Mouse (Mus musculus) kidney, embryonic 14.5 days (tissue): ENCODE data around the gene Elobl. TPM values are rescaled to one million over a fixed set of nuclear protein-coding genes. Genes with fewer than 3 reads are reported as not detected.

Experiments used
- ATAC-seq: fragments of 200-750 bp; cut with Nextera tagmentation; 2 replicates; pipeline ENCODE4 v1.8.0; 2017; ENCODE audit warnings: moderate number of reproducible peaks, mild to moderate bottlenecking, moderate TSS enrichment, moderate library complexity; ENCODE audit not compliant: low FRiP score, low TSS enrichment
- H3K27ac ChIP-seq: fragments of 300-500 bp; sonication (generic); 2 replicates; pipeline ENCODE4 v1.5.1; 2014; ENCODE audit warnings: low read depth, mild to moderate bottlenecking, low read length, moderate library complexity, mixed read lengths
- H3K27me3 ChIP-seq: fragments of 300-500 bp; sonication (generic); 2 replicates; pipeline ENCODE4 v1.6.1; 2014; ENCODE audit warnings: mild to moderate bottlenecking, low read length; ENCODE audit not compliant: control insufficient read depth, insufficient read depth
- H3K36me3 ChIP-seq: fragments of 300-500 bp; sonication (generic); 2 replicates; pipeline ENCODE4 v1.6.1; 2014; ENCODE audit warnings: low read length, mixed read lengths; ENCODE audit not compliant: control insufficient read depth, insufficient read depth
- H3K4me1 ChIP-seq: fragments of 300-500 bp; sonication (generic); 2 replicates; pipeline ENCODE4 v1.6.1; 2014; ENCODE audit warnings: low read length, mixed read lengths; ENCODE audit not compliant: control insufficient read depth, insufficient read depth
- H3K4me2 ChIP-seq: fragments of 300-500 bp; sonication (generic); replicated peaks from 2 replicates; pipeline ENCODE4 v1.6.1; 2014; ENCODE audit warnings: low read depth, mild to moderate bottlenecking, low read length
- H3K4me3 ChIP-seq: fragments of 300-500 bp; sonication (generic); 2 replicates; pipeline ENCODE4 v1.5.1; 2014; ENCODE audit warnings: mild to moderate bottlenecking, low read length
- H3K9ac ChIP-seq: fragments of 300-500 bp; sonication (generic); 2 replicates; pipeline ENCODE4 v1.6.1; 2014; ENCODE audit warnings: low read depth, mild to moderate bottlenecking, low read length, moderate library complexity
- H3K9me3 ChIP-seq: fragments of 300-500 bp; sonication (generic); 2 replicates; pipeline ENCODE4 v1.6.1; 2016; ENCODE audit warnings: low read length; ENCODE audit not compliant: control insufficient read depth
- WGBS: fragments of 180-500 bp; shearing (Covaris S2); extraction: QIAGEN DNeasy Blood & Tissue Kit; methylation state at CpG from one replicate; pipeline ENCODE4 v1.1.7; 2014; 5-methylcytosine and 5-hydroxymethylcytosine counted together
- polyA plus RNA-seq: library from polyadenylated mRNA; unstranded; fragments of >200 nt; fragmentation: Nextera tagmentation; extraction: Ambion mirVana; gene quantifications from 2 replicates; pipeline ENCODE4 v1.2.1, GENCODE M21; 2014

Gene Elobl
- polyA plus RNA-seq, 1 experiment from 2014 or later: not detected

DNA sequence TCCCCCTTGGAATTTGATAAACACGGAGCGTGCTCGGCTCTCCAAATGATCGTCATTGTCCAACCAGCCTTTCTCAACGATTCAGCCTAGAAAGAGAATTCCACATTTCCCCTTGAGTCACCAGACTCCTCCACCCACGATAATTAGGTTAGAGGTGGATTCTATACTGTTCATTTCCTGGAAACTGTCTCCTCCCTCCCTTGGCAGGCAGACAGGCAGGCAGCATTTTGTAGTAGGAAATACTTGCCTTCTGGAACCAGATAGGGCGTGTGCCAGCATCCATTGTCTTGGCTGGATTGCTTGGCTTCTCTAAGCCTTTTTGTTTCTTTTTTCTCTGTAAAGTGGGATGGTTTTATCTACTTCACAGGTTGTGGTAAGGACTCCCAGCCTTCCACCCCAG lies 29.7 kb upstream of the Elobl start:
- Histone ChIP-seq H3K4me1 (peaks cover 4% of the 10 kb centered on the region; the same call in 1 of the 2 replicates), H3K9me3 (no peaks in the 10 kb centered on the region), H3K36me3 (peaks cover under 1% of the 10 kb centered on the region; the same call in 1 of the 2 replicates), H3K4me2 (no peak overlapping the region), H3K27ac (no peak overlapping the region), H3K27me3 (no peaks in the 10 kb centered on the region), H3K4me3 (no peak overlapping the region), H3K9ac (no peak overlapping the region)
- ATAC-seq: no peak
- 73% methylated on average over 7 of the region's 7 CpGs for WGBS

DNA sequence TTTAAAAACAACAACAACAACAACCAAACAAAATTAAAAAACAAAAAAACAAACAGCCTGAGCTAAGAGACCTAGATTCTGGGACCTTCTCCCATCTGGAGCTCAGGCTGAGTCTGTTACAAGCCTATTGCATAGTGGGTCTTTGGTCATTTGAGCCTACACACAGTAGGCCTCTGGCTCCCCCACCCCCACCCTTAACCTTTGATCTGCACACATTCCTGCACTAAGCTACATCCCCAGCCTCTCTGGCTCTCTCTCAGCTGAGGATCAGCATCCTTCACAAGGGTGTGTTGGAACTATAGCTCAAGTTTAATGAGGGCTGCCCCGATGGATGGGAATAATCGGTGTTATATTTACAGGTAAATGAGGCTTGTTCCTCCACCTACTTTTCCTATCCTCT lies 28.9 kb upstream of the Elobl start:
- H3K27me3 ChIP-seq: no peaks in the 10 kb centered on the region
- no peaks in the 10 kb centered on the region for H3K9me3 ChIP-seq
- WGBS: 87% methylated on average over 2 of the region's 2 CpGs
- H3K4me2 ChIP-seq: no peak overlapping the region
- H3K4me3 ChIP-seq: no peak overlapping the region
- H3K27ac ChIP-seq: no peak overlapping the region
- H3K36me3 ChIP-seq: peaks cover 8% of the 10 kb centered on the region
- H3K9ac ChIP-seq: no peak overlapping the region
- H3K4me1 ChIP-seq: peaks cover 4% of the 10 kb centered on the region; the same call in 1 of the 2 replicates
- no peak for ATAC-seq

DNA sequence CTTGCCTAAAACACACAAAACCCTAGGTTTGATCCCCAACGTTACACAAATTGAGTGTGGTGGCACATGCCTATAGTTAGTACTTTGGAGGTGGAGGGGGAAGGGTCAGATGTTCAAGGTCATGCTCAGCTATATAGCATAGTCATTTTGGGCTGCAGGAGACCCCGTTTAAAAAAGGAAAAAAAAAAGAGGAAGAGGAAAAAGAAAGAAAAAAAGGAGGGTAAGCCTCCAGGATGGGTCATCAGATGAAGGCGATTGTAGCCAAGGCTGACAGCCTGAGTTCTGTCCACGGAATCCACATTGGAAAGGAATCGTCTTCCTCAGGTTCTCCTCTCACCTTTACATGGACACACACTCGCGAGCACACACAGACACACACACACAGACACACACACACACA lies 27.8 kb upstream of the Elobl start:
- no peak overlapping the region for H3K4me2 ChIP-seq
- peaks cover 4% of the 10 kb centered on the region; the same call in 1 of the 2 replicates for H3K4me1 ChIP-seq
- H3K27ac ChIP-seq: no peak overlapping the region
- 86% methylated on average over 7 of the region's 7 CpGs for WGBS
- no peak overlapping the region for H3K4me3 ChIP-seq
- H3K27me3 ChIP-seq: no peaks in the 10 kb centered on the region
- no peak for ATAC-seq
- H3K36me3 ChIP-seq: peaks cover 11% of the 10 kb centered on the region
- H3K9ac ChIP-seq: no peak overlapping the region
- H3K9me3 ChIP-seq: no peaks in the 10 kb centered on the region

DNA sequence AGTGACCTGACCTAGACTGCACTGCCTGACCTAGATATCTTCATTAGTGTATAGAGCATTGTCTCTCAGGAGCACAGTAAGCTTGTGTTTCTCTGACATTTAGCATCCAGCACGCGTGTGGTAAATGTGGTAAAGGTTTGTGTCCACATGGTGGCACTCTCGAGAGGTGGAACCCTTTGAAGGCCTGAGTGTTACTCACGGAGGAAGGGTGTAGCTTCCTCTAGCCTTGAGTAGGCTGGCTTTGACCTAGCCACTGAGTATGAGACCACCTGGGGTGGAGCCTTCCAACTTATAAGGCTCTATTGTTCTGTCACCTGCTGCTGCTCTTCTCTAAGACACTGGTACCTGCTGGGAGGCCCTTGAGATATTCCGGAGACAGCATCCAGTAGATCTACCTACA lies 26.9 kb upstream of the Elobl start:
- Histone ChIP-seq H3K9ac (no peak overlapping the region), H3K4me2 (no peak overlapping the region), H3K4me3 (no peak overlapping the region), H3K27me3 (no peaks in the 10 kb centered on the region), H3K4me1 (no peaks in the 10 kb centered on the region), H3K27ac (no peak overlapping the region), H3K36me3 (peaks cover 11% of the 10 kb centered on the region), H3K9me3 (no peaks in the 10 kb centered on the region)
- peak; percentile 61; the same call in 1 of the 2 replicates for ATAC-seq
- 20% methylated on average over 5 of the region's 5 CpGs for WGBS

DNA sequence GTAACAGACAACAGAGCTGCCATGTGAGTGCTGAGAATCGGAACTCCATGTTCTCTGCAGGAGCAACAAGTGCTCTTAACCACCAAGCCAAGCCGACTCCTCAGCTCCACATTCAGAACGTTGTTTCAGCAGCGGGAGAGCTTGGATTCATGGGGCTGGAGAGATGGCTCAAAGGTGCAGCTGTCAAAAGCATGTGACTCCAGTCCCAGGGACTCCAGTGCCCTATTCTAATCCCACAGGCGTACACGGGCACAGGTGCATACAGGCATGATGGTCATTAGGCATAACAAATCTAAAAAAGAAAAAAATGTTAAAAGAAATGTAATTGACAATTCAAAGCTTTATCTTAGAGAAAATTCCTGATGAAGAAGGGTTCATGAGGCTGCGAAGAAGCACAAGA lies 26.5 kb upstream of the Elobl start:
- Histone ChIP-seq H3K4me2 (no peak overlapping the region), H3K4me3 (no peak overlapping the region), H3K27ac (no peak overlapping the region), H3K9me3 (no peaks in the 10 kb centered on the region), H3K27me3 (no peaks in the 10 kb centered on the region), H3K9ac (no peak overlapping the region), H3K36me3 (peaks cover 11% of the 10 kb centered on the region), H3K4me1 (no peaks in the 10 kb centered on the region)
- 59% methylated on average over 7 of the region's 7 CpGs for WGBS
- ATAC-seq: no peak

DNA sequence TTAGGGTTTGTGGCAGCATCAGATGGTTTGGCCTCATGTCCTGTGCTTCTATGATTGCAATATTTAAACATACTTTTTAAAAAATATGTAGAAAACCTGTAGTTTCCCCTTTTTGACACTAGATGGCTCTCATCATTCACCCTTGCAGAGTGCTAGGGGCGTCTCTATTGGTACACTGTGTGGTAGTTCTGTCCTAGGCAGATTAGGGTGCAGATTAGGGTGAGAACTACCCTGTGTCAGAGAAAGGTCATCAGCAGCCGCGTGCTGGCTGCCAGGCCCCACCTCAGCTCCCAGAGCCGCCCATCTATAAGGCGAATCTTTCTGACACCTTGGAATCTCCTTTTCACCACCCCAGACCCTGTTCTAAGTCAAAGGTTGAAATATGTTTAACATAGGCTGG lies 22.8 kb upstream of the Elobl start:
- peaks cover 30% of the 10 kb centered on the region for H3K36me3 ChIP-seq
- H3K9ac ChIP-seq: no peak overlapping the region
- H3K27ac ChIP-seq: no peak overlapping the region
- H3K27me3 ChIP-seq: no peaks in the 10 kb centered on the region
- WGBS: 77% methylated on average over 5 of the region's 5 CpGs
- H3K9me3 ChIP-seq: no peaks in the 10 kb centered on the region
- H3K4me3 ChIP-seq: no peak overlapping the region
- no peak overlapping the region for H3K4me2 ChIP-seq
- H3K4me1 ChIP-seq: no peaks in the 10 kb centered on the region
- no peak for ATAC-seq

DNA sequence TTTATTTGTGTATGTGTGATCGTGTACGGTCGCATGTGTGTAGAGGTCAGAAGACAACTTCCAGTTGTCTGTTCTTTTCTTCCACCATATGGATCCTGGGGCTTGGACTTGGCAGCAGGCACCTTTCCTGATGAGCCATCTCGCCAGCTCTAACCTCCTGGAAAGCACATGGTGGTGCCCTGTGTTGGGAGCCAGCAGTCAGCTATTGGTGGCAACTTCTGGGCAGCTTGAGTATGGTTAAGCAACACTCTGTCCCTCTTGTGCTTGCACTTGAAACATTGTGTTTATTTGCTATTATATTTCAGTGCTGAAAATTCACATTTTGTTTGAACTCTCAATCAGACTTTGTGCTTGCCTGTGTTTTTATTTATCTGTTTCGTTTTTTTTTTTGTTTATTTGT lies 22.2 kb upstream of the Elobl start:
- Histone ChIP-seq H3K9me3 (no peaks in the 10 kb centered on the region), H3K27ac (no peak overlapping the region), H3K27me3 (no peaks in the 10 kb centered on the region), H3K4me3 (no peak overlapping the region), H3K4me1 (no peaks in the 10 kb centered on the region), H3K4me2 (no peak overlapping the region), H3K36me3 (peaks cover 30% of the 10 kb centered on the region), H3K9ac (no peak overlapping the region)
- ATAC-seq: no peak
- 78% methylated on average over 5 of the region's 5 CpGs for WGBS

DNA sequence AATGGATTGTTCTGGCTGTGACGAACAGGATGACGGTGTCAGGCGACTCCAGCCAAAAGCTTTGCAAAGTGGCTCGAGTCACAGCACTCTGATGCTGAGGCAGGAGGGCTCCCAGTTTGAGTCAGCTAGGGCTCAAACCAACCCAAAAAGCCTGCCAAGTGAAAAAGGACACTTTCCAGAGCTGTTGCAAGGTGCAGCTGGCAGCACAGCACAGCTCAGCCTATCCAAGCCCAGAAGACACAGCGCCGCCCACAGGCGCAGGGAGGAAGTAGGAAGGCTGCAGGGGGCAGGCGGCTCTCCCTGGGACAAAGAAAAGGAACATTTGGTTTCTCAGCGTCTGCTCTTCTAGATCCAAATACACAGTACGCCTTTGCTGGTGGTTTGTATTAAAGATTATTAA lies 19.9 kb upstream of the Elobl start:
- H3K4me2 ChIP-seq: no peak overlapping the region
- no peak overlapping the region for H3K27ac ChIP-seq
- no peaks in the 10 kb centered on the region for H3K9me3 ChIP-seq
- ATAC-seq: no peak
- H3K27me3 ChIP-seq: no peaks in the 10 kb centered on the region
- H3K4me1 ChIP-seq: no peaks in the 10 kb centered on the region
- 85% methylated on average over 10 of the region's 10 CpGs for WGBS
- peaks cover 43% of the 10 kb centered on the region for H3K36me3 ChIP-seq
- H3K4me3 ChIP-seq: no peak overlapping the region
- H3K9ac ChIP-seq: no peak overlapping the region

DNA sequence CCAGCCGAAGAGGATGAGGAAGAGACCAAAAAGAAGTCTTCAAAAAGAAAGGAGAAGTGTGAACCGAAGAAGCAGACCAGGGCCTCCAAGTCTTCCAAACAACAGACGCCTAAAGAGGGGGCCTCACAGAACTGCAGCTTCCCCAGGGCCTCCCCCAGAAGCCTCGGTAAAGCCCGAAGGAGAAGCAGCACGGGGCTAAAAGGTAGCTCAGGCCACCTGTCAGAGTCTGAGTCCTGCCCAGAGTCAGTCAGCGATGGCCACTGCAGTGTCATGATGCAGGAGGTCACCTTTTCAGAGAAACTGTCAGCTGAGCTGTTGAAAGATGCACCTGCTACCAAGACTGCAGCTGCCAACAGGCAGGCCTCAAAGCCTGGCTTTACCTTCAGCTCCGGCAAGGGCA lies 14.6 kb upstream of the Elobl start:
- no peak for ATAC-seq
- no peak overlapping the region for H3K9ac ChIP-seq
- H3K4me3 ChIP-seq: no peak overlapping the region
- WGBS: 90% methylated on average over 8 of the region's 8 CpGs
- peaks cover 33% of the 10 kb centered on the region for H3K36me3 ChIP-seq
- H3K27me3 ChIP-seq: no peaks in the 10 kb centered on the region
- H3K4me2 ChIP-seq: no peak overlapping the region
- no peaks in the 10 kb centered on the region for H3K4me1 ChIP-seq
- H3K27ac ChIP-seq: no peak overlapping the region
- H3K9me3 ChIP-seq: no peaks in the 10 kb centered on the region
